In the genomic region with DNA sequence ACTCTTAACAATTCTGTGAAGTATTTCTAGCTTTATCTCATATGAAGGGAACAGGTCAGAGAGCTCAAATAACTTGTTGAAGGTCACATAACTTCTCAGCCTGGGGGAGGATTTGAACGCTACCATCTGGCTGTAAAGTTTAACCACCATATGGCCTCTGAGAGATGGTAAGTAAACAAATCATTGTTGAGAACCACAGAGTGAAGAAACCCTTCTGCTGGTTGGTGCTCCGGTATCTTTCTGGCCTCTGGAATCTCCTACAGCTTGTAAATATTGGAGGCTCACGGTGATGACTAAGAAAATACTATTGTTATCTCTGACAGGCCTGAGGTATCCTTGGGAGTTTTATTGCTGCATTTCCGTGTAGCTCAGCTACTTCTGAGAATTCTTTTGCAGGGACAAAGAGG, we compare ENCODE assay signal across 12 mouse cellular contexts.
DNase-seq lines count a peak whose midpoint lies in the region; ATAC-seq and TF ChIP-seq lines count a peak whose summit lies in the region.
"Had no signal": no experiment of that assay in that cellular context is flagged by ENCODE, and none has a peak within 500 bp of the region (broad histone marks: within the 10 kb centered on the region; RNA-seq: fewer than 3 reads in every experiment).

No protein-coding gene starts in this region.

- peak; percentile 79 for ATAC-seq in intestine, embryonic 16.5 days
- no peak for ATAC-seq in inflammation-experienced regulatory T-cells, adult 6 months

- H3K4me1 ChIP-seq in heart, adult 2 months (ENCODE audit: control insufficient read depth, insufficient read depth, low read length) = peaks cover 6% of the 10 kb centered on the region
- H3K4me1 ChIP-seq in intestine, embryonic 16.5 days (ENCODE audit: control insufficient read depth, insufficient read depth, low read length) = peaks cover 22% of the 10 kb centered on the region
- H3K4me1 ChIP-seq: hindbrain, embryonic 15.5 days had no signal

- TF ChIP-seq EP300 in heart, adult 2 months (IDR thresholded peaks at IDR 0.05; ENCODE audit: insufficient read depth, low read depth, low read length) = no peak

- H3K4me3 ChIP-seq in heart, adult 2 months = no peak overlapping the region
- no peak overlapping the region for H3K4me3 ChIP-seq in intestine, embryonic 16.5 days (ENCODE audit: low read length)
- H3K4me3 ChIP-seq: hindbrain, embryonic 15.5 days; limb, embryonic 13.5 days had no signal

- 0 out of 2 replicates have a peak overlapping the region, but pooled peaks have one; percentile 23 for H3K27ac ChIP-seq in heart, adult 2 months
- H3K27ac ChIP-seq in intestine, embryonic 16.5 days (ENCODE audit: low read length) = peak overlapping the region; percentile 27; the same call in 1 of the 2 replicates
- H3K27ac ChIP-seq: hindbrain, embryonic 15.5 days; limb, embryonic 13.5 days had no signal

- H3K27me3 ChIP-seq in heart, adult 2 months (ENCODE audit: control insufficient read depth, insufficient read depth, low read length) = no peaks in the 10 kb centered on the region
- no peaks in the 10 kb centered on the region for H3K27me3 ChIP-seq in intestine, embryonic 16.5 days (replicated peaks; ENCODE audit: control insufficient read depth, insufficient read depth, low read length)
- H3K27me3 ChIP-seq: hindbrain, embryonic 15.5 days; limb, embryonic 13.5 days had no signal

- no peak overlapping the region for H3K9ac ChIP-seq in heart, adult 2 months (ENCODE audit: low read depth, low read length)
- no peak overlapping the region for H3K9ac ChIP-seq in intestine, embryonic 16.5 days (ENCODE audit: low read depth, low read length)
- H3K9ac ChIP-seq: hindbrain, embryonic 15.5 days; limb, embryonic 13.5 days had no signal

- no peak for TF ChIP-seq CTCF in heart, adult 2 months (IDR thresholded peaks at IDR 0.05)

- H3K4me2 ChIP-seq in intestine, embryonic 16.5 days (ENCODE audit: low read depth, low read length) = no peak overlapping the region
- H3K4me2 ChIP-seq: hindbrain, embryonic 15.5 days; limb, embryonic 13.5 days had no signal

- H3K36me3 ChIP-seq in heart, adult 2 months (ENCODE audit: control insufficient read depth, insufficient read depth, low read length) = peaks cover 2% of the 10 kb centered on the region; the same call in 1 of the 2 replicates
- no peaks in the 10 kb centered on the region for H3K36me3 ChIP-seq in intestine, embryonic 16.5 days (ENCODE audit: control insufficient read depth, insufficient read depth, low read length)
- H3K36me3 ChIP-seq: hindbrain, embryonic 15.5 days; limb, embryonic 13.5 days had no signal

- intact Hi-C loops in heart, adult 2 months (cut with DNase I) = no loop called here
- intact Hi-C loops in left cerebral cortex, postnatal 36 days (cut with DNase I) = no loop called here

- no peaks in the 10 kb centered on the region for H3K9me3 ChIP-seq in intestine, embryonic 16.5 days (ENCODE audit: control insufficient read depth, low read length)
- H3K9me3 ChIP-seq: hindbrain, embryonic 15.5 days; limb, embryonic 13.5 days had no signal

- TF ChIP-seq POLR2A in heart, adult 2 months (IDR thresholded peaks at IDR 0.05; ENCODE audit: insufficient read depth, low read depth, low read length) = no peak

- 20% methylated on average over 4 of the region's 4 CpGs for WGBS in heart, adult 2 months
- WGBS in intestine, embryonic 16.5 days = 7% methylated on average over 4 of the region's 4 CpGs

- DNase-seq in heart, adult 2 months = no peak
- DNase-seq in heart, adult 11 months = no peak
- DNase-seq in ovary, adult 18-20 months (ENCODE audit: low spot score) = peak; percentile 60
- DNase-seq in ovary, postnatal 10 days (ENCODE audit: low spot score) = no peak
- no peak for DNase-seq in frontal cortex, postnatal 10 days (ENCODE audit: low spot score in 2 of 2)
- no peak for DNase-seq in left cerebral cortex, postnatal 36 days (ENCODE audit: low spot score in 2 of 2)
- DNase-seq: cerebellum, adult 11 months; midbrain, embryonic 14.5 days had no signal

- H3K79me2 ChIP-seq in heart, adult 2 months (replicated peaks; ENCODE audit: control insufficient read depth, insufficient read depth, low read length) = no peaks in the 10 kb centered on the region
